Mouse (Mus musculus) ES-E14 (cell line): ENCODE measurements around the gene Cacna1f.

ENCODE experiments used
- MAFK ChIP-seq: IDR thresholded peaks from 2 replicates; pipeline ENCODE4 v1.6.1; 2014; ENCODE audit warnings: mild to moderate bottlenecking, low read depth, low read length, inconsistent platforms; ENCODE audit not compliant: insufficient read depth
- ZC3H11A ChIP-seq: IDR thresholded peaks from 2 replicates; pipeline ENCODE4 v1.6.1; 2012; ENCODE audit warnings: low read depth, mild to moderate bottlenecking, inconsistent platforms, low read length, borderline replicate concordance
- ZNF384 ChIP-seq: IDR thresholded peaks from 2 replicates; pipeline ENCODE4 v1.6.1; 2012; ENCODE audit warnings: low read depth, low read length, inconsistent platforms

- TF ChIP-seq MAFK (no peak), ZNF384 (no peak), ZC3H11A (no peak)
These were observed 20.5 kb upstream of the Cacna1f start for GRCm38 (mm10) chrX:7586356-7586755.
